Mouse (Mus musculus) right cerebral cortex, postnatal 36 days (tissue): ENCODE measurements around the gene Kctd14.
A peak's percentile ranks its signal among the peaks of the same experiment; 100 is the strongest.

Experiments
- DNase-seq, 2 experiments: peaks; one replicate each; pipeline ENCODE4 v3.0.0; 2022; ENCODE audit warnings: low spot score in 2 of 2, mixed read lengths in 1 of 2

Gene Kctd14

GRCm38 (mm10) chr7:97438986-97439385, 12.1 kb upstream of the Kctd14 start:
- DNase-seq, result no peak

- DNase-seq, result peak; percentile 88
These were observed 4.8 kb upstream of the Kctd14 start for GRCm38 (mm10) chr7:97446171-97446925.

GRCm38 (mm10) chr7:97447050-97447531, 4.0 kb upstream of the Kctd14 start:
- DNase-seq, result peak; percentile 9 to 11

DNA sequence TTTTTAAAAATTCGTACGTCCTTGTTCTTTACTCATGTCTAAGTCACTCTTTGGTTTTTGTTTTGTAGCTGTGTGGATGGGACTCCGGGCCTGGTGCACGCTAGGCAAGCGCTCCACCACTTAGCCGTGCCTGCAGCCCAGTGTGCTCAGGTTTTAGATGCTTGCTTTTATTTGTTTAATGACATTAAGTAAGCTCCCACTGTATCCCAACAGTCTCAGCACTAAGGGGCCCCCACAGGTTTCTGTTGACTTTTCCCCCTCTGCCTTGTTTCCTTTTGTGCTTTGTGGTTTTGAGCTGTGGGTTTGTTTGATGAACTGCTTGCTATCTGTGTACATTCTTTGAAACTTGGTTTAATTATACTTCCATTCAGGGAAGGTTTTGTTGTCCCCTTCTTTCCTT, 1.1 kb downstream of the Kctd14 start:
- DNase-seq, result no peak

DNA sequence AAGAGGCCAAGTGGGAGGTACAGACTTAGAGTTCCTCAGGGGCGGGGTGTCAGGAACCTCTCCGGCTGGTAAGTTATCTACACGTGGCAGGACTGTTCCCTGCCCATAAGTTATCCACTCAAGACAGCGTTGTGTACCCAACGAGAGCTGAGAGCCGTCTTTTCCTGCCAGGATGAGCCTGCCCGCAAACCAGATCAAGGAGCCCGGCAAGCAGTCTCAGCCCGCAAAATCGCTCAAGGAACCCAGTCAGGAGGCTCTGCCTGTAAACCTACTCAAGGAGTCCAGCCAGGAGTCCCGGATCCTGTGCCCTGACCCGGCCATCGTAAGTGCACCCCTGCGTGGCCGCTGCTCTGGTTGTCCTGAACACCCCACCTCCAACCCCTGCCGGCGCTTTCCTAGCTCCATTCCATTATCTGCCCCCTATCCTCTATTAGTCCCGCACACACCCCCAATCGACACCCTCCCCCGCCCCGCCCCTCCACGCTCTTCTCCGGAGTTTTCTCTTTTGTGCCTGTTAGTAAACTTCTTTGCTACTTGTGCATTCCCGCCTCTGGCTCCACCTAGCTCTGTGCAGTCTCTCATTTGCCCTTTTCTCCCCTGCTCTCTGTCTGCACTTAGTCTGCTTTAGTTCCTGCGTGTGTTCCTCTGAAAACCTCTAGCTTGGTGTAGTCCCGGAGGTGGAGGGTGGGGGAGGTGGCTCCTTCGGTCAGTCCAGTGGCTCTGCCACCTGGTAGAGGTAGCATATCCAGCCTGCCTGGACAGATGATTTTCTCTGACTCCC, 2.2 kb downstream of the Kctd14 start:
- no peak for DNase-seq

GRCm38 (mm10) chr7:97454795-97455194, 3.7 kb downstream of the Kctd14 start:
- DNase-seq, result no peak

- DNase-seq, result no peak
These were observed 4.5 kb downstream of the Kctd14 start for GRCm38 (mm10) chr7:97455577-97455976.

DNA sequence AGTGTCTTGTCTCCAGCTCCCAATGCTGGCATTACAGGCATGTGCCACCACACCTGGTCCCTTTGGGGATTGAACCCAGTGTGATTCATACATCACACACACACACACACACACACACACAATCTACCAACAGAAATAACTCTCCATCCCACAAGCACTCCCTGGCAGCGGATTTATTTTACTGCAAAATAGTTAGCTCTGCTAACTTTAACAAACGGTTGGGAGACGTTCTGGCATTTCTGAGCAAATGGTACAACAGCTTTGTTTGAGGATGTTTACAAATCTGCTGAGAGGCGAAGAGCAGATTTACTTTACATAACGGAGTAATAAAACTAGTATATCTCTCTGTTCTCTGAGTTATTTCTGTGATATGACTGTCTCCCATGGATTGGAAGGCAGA, 21.9 kb downstream of the Kctd14 start:
- peak; percentile 13 to 14 for DNase-seq

DNA sequence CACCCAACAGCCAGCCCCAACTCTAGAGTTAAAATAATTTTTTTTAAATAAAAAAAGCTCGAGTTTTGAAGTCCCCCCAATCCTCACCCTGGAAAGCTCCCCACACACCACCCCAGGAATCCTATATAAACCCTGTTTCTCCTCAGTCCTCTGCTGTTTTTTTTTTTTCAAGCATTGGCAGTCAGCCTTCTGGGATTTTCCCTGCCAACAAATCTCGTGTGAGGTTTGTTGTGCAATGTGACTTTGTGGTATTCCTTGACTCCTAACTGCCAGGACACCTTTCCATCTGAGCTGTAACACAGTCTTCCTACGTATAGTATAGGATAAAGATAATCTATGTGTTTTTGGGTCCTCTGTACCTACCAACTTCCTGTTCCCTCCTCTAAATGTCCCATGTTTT, 28.2 kb downstream of the Kctd14 start:
- DNase-seq, result no peak

GRCm38 (mm10) chr7:97480290-97480689, 29.2 kb downstream of the Kctd14 start:
- DNase-seq, result no peak

DNA sequence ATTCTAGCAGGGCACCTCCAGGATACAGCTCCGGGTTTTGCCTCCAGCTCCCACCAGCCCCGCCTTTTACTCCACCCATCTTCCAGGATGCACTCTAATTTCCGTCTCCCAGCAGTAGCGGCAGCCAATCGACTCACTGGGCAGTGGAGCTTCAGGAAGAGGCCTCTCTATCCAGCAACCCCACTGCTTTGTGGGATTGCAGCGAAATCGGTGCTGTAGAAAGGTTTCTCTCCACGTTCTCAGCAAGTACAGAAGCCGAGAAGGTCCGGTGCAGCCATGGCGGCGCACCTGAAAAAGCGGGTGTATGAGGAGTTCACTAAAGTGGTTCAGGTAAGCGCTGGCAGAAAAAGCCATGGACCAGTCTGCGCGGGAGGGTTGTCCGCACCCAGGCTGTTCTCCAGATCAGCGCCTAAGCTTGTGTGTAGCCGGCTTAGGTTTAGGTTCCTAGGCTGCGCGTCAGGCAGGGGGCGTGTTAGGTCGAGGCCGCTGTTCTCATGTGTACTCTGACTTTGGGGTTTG, 29.8 kb downstream of the Kctd14 start, which contains the start of gene Ints4:
Gene Ints4, plus strand, starts transcription at position 136 of the 519 bp plus-strand sequence.
- peak; percentile 91 to 96 for DNase-seq

DNA sequence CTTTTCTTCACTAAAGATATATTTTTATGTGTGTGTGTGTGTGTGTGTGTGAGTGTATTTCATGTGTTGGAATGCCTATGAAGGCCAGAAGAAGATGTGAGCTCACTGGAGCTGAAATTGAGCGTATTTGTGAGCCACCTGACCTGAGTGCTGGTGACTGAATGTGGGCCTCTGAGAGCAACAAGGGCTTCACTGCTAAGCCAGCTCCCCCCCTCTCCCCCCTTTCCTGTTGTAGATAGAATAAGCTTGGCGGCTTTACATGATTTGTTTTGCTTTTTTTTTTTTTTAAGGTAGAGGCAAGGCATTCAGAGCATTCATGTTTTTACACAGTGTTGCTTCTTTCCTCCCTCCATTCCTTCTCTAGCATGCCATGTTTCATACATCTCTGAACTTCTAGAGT, 32.3 kb downstream of the Kctd14 start:
- DNase-seq, result no peak

GRCm38 (mm10) chr7:97491157-97491556, 40.0 kb downstream of the Kctd14 start:
- DNase-seq, result no peak

- no peak for DNase-seq
These were observed 41.3 kb downstream of the Kctd14 start for GRCm38 (mm10) chr7:97492420-97492819.

GRCm38 (mm10) chr7:97495052-97495451, 43.9 kb downstream of the Kctd14 start:
- DNase-seq, result no peak

GRCm38 (mm10) chr7:97500555-97501209, 49.6 kb downstream of the Kctd14 start:
- no peak for DNase-seq
